Mouse (Mus musculus) CD4-positive, CD25-positive, alpha-beta regulatory T cell, adult 4 months (primary cell): ENCODE measurements around the gene Clec18a. TPM values are rescaled to one million over a fixed set of nuclear protein-coding genes. Genes with fewer than 3 reads are reported as not detected.
"Not testable (repeated sequence)": the region's sequence is repeated elsewhere in the genome, so short reads cannot be mapped to it uniquely, and the experiment has no call there.

Source experiments
- ATAC-seq: one replicate; pipeline ENCODE4 v1.8.0; 2017
- polyA plus RNA-seq, 2 experiments: library from polyadenylated mRNA; unstranded; fragments of 100-300 nt; shearing (Covaris generic); gene quantifications; one replicate each; pipeline ENCODE4 v1.2.1; 2017

Gene Clec18a
- polyA plus RNA-seq, 2 experiments from 2014 or later, result not detected

GRCm38 (mm10) chr8:111055661-111056060 is 36.6 kb downstream of the Clec18a start:
- ATAC-seq, result peak; percentile 3

GRCm38 (mm10) chr8:111055031-111055634 is 37.1 kb downstream of the Clec18a start:
- ATAC-seq, result no peak

GRCm38 (mm10) chr8:111053827-111054518 is 38.3 kb downstream of the Clec18a start:
- no peak for ATAC-seq

- no peak for ATAC-seq
Observed at GRCm38 (mm10) chr8:111049106-111049505, 43.1 kb downstream of the Clec18a start.

- ATAC-seq, result no peak
Observed at GRCm38 (mm10) chr8:111048694-111049093, 43.5 kb downstream of the Clec18a start.

- peak; percentile 56 for ATAC-seq
Observed at GRCm38 (mm10) chr8:111044003-111044734, 48.1 kb downstream of the Clec18a start.

GRCm38 (mm10) chr8:111042546-111042945 is 49.7 kb downstream of the Clec18a start:
- ATAC-seq, result no peak

- ATAC-seq, result no peak
Observed at GRCm38 (mm10) chr8:111036591-111036990, 55.6 kb downstream of the Clec18a start.

- ATAC-seq, result no peak
Observed at GRCm38 (mm10) chr8:111034276-111034675, 58.0 kb downstream of the Clec18a start.

- peak; percentile 94 for ATAC-seq
Observed at GRCm38 (mm10) chr8:111033482-111034215, 58.6 kb downstream of the Clec18a start.

GRCm38 (mm10) chr8:111032916-111033315 is 59.3 kb downstream of the Clec18a start, which contains the start of gene Aars:
Gene Aars (plus strand): TSS chr8:111033144.
- no peak for ATAC-seq

- ATAC-seq, result no peak
Observed at GRCm38 (mm10) chr8:111031572-111031971, 60.7 kb downstream of the Clec18a start, which contains the start of gene Ddx19b. Gene Ddx19b (minus strand): TSS chr8:111031751.

- ATAC-seq, result peak; percentile 62
Observed at GRCm38 (mm10) chr8:111030045-111030444, 62.2 kb downstream of the Clec18a start.

GRCm38 (mm10) chr8:111029589-111029988 is 62.6 kb downstream of the Clec18a start:
- peak; percentile 17 for ATAC-seq

GRCm38 (mm10) chr8:111027391-111027937 is 64.8 kb downstream of the Clec18a start:
- ATAC-seq, result peak; percentile 74

- not testable (repeated sequence) for ATAC-seq
Observed at GRCm38 (mm10) chr8:111026609-111027008, 65.6 kb downstream of the Clec18a start.

- not testable (repeated sequence) for ATAC-seq
Observed at GRCm38 (mm10) chr8:111010230-111010991, 81.8 kb downstream of the Clec18a start.
